10 mouse cellular contexts compared by ENCODE assay signal in the genomic region with DNA sequence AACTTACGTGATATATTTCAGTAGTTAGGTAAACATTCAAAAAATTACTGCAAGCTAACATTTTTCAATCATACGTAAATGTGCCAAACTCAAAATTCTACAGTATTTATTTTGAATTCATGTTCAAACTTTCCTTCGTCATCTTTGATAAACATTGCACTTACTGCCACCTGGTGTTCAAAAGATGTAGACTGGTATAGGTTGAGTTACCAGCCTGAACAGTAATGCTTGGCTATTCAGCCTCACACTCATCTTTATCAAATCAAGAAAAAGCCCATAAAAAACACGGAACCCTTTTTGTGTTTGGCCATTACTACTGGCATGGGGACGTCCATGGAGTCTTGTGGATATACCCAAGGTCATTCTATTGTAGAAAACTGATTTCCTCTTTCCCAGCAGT. TPM values are rescaled to one million over a fixed set of nuclear protein-coding genes. Genes with fewer than 3 reads are reported as not detected.
A peak's percentile ranks its signal among the peaks of the same experiment; 100 is the strongest.
DNase-seq lines count a peak whose midpoint lies in the region; ATAC-seq and TF ChIP-seq lines count a peak whose summit lies in the region.
"Had no signal": no experiment of that assay in that cellular context is flagged by ENCODE, and none has a peak within 500 bp of the region (broad histone marks: within the 10 kb centered on the region; RNA-seq: fewer than 3 reads in every experiment).

No protein-coding gene starts in this region.

- H3K9ac ChIP-seq in midbrain, embryonic 11.5 days (ENCODE audit: low read length), result no peak overlapping the region
- no peak overlapping the region for H3K9ac ChIP-seq in forebrain, embryonic 15.5 days (replicated peaks)

- no peaks in the 10 kb centered on the region for H3K36me3 ChIP-seq in midbrain, embryonic 11.5 days (ENCODE audit: control insufficient read depth, insufficient read depth, low read length)
- H3K36me3 ChIP-seq in midbrain, embryonic 10.5 days, result no peaks in the 10 kb centered on the region
- no peaks in the 10 kb centered on the region for H3K36me3 ChIP-seq in forebrain, embryonic 15.5 days

- no peaks in the 10 kb centered on the region for H3K4me1 ChIP-seq in midbrain, embryonic 11.5 days (ENCODE audit: control insufficient read depth, insufficient read depth, low read length)
- no peaks in the 10 kb centered on the region for H3K4me1 ChIP-seq in midbrain, embryonic 10.5 days
- no peaks in the 10 kb centered on the region for H3K4me1 ChIP-seq in forebrain, embryonic 15.5 days

- H3K4me2 ChIP-seq in midbrain, embryonic 11.5 days, result no peak overlapping the region
- H3K4me2 ChIP-seq in forebrain, embryonic 15.5 days (replicated peaks), result no peak overlapping the region

- peak; percentile 49 for TF ChIP-seq CTCF in gastrocnemius, adult 2 months (IDR thresholded peaks at IDR 0.05)

- H3K27me3 ChIP-seq in midbrain, embryonic 11.5 days (ENCODE audit: control insufficient read depth, insufficient read depth, low read length), result no peaks in the 10 kb centered on the region
- H3K27me3 ChIP-seq in midbrain, embryonic 10.5 days (ENCODE audit: low read depth, poor library complexity, severe bottlenecking), result no peaks in the 10 kb centered on the region
- no peaks in the 10 kb centered on the region for H3K27me3 ChIP-seq in forebrain, embryonic 15.5 days

- 31% methylated on average over 5 of the region's 5 CpGs for WGBS in midbrain, embryonic 11.5 days
- WGBS in midbrain, embryonic 10.5 days, result 36% methylated on average over 5 of the region's 5 CpGs
- 31% methylated on average over 5 of the region's 5 CpGs for WGBS in forebrain, embryonic 15.5 days

- H3K9me3 ChIP-seq in midbrain, embryonic 11.5 days (ENCODE audit: control insufficient read depth, low read length), result no peaks in the 10 kb centered on the region
- no peaks in the 10 kb centered on the region for H3K9me3 ChIP-seq in midbrain, embryonic 10.5 days (replicated peaks)
- no peaks in the 10 kb centered on the region for H3K9me3 ChIP-seq in forebrain, embryonic 15.5 days

- DNase-seq in gastrocnemius, adult 2 months, result no peak
- no peak for DNase-seq in gastrocnemius, postnatal 36 days
- DNase-seq in midbrain, embryonic 11.5 days (ENCODE audit: low spot score, missing footprints), result peak; percentile 92
- DNase-seq in midbrain, embryonic 10.5 days (ENCODE audit: low spot score), result no peak
- peak; percentile 77 for DNase-seq in retina, embryonic 14.5 days (ENCODE audit: low spot score)
- DNase-seq in spleen, postnatal 36 days (ENCODE audit: low spot score in 2 of 2), result no peak
- DNase-seq in heart, adult 8-10 months (ENCODE audit: low spot score), result no peak

- peak; percentile 61; the same call in 1 of the 2 replicates for ATAC-seq in midbrain, embryonic 11.5 days (ENCODE audit: low FRiP score)
- ATAC-seq in forebrain, embryonic 15.5 days (replicated peaks), result peak; percentile 73

- H3K4me3 ChIP-seq in gastrocnemius, adult 2 months, result no peak overlapping the region
- H3K4me3 ChIP-seq in midbrain, embryonic 11.5 days (ENCODE audit: low read depth, low read length), result no peak overlapping the region
- H3K4me3 ChIP-seq in midbrain, embryonic 10.5 days, result no peak overlapping the region
- no peak overlapping the region for H3K4me3 ChIP-seq in forebrain, embryonic 15.5 days

- intact Hi-C loops in gastrocnemius, adult 2 months (cut with DNase I), result no loop called here
- intact Hi-C loops in gastrocnemius, postnatal 36 days (cut with DNase I), result loop anchor here (10.0 kb wide), 1 partner anchor 170 kb away; no protein-coding TSS in a partner anchor

- no peak overlapping the region for H3K27ac ChIP-seq in gastrocnemius, adult 2 months
- H3K27ac ChIP-seq in midbrain, embryonic 11.5 days (ENCODE audit: low read depth, low read length), result no peak overlapping the region
- no peak overlapping the region for H3K27ac ChIP-seq in midbrain, embryonic 10.5 days (replicated peaks)
- H3K27ac ChIP-seq in forebrain, embryonic 15.5 days (replicated peaks), result no peak overlapping the region
- H3K27ac ChIP-seq: macrophage had no signal

RNA-seq across cellular contexts. Expression of gene Scn9a, which starts 9.6 kb away (rescaled TPM):
- under 1 TPM in 1 of 2 experiments, not detected in 1; 0.03 TPM for total RNA-seq in gastrocnemius, adult 2 months (2021)
- total RNA-seq in gastrocnemius, postnatal 36 days (2021), result not detected
- polyA plus RNA-seq in midbrain, embryonic 11.5 days (2014; fragmentation: Nextera tagmentation; extraction: Ambion mirVana), result 2.0 and 2.2 TPM in 2 replicates
- polyA plus RNA-seq in midbrain, embryonic 10.5 days (2016; fragmentation: Nextera tagmentation; extraction: Ambion mirVana), result 1.2 and 1.7 TPM in 2 replicates
- polyA plus RNA-seq in forebrain, embryonic 15.5 days (2015; fragmentation: Nextera tagmentation; extraction: Ambion mirVana), result 5.2 and 5.5 TPM in 2 replicates
- total RNA-seq in heart, adult 8-10 months (2022), result under 1 TPM in 2 of 4 experiments, not detected in 2; 0.06 to 0.08 TPM
- total RNA-seq: heart, adult 18-20 months had no signal
- polyA plus RNA-seq: macrophage had no signal

Comparison
In these comparisons a context has a peak if more than half of its experiments do, and no peak if none do; other contexts are left out.
1. DNase-seq: peak in midbrain, embryonic 11.5 days (single experiment) and retina, embryonic 14.5 days (single experiment); none in gastrocnemius, adult 2 months (single experiment), gastrocnemius, postnatal 36 days (0 of 2), midbrain, embryonic 10.5 days (single experiment), spleen, postnatal 36 days (0 of 2) and heart, adult 8-10 months (single experiment).